Mouse (Mus musculus): ENCODE data around the gene Casp8.
"Not testable (repeated sequence)": the region's sequence is repeated elsewhere in the genome, so short reads cannot be mapped to it uniquely, and the experiment has no call there.

The Casp8 gene

DNA sequence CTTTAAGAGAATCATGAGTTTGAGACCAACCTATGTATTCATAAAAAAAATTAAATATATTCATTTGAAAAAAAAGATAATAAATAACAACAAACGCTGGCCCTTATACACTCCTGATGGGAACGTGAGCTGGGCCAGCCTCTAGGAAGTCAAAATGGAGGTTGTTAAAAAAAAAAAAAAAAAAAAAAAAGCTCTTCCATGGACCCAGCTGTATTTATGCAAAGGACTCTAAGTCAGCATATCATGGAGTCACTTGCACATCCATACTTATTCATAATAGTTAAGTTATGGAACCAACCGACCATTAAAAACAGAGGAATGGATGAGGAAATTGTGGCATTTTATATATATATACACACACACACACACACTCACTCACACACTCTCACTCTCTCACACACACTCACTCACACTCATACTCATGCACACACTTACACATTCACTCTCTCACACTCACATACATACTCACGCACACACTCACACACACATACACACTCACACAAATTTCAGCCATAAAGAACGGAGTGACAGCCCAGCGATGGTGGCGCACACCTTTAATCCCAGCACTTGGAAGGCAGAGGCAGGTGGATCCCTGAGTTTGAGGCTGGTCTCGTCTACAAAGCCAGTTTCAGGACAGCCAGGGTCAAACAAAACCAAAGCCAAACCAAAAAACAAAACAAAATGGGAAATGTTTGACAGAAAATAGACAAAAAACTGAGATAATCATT lies 6.5 kb downstream of the Casp8 start:
- DNase-seq = no peak

DNA sequence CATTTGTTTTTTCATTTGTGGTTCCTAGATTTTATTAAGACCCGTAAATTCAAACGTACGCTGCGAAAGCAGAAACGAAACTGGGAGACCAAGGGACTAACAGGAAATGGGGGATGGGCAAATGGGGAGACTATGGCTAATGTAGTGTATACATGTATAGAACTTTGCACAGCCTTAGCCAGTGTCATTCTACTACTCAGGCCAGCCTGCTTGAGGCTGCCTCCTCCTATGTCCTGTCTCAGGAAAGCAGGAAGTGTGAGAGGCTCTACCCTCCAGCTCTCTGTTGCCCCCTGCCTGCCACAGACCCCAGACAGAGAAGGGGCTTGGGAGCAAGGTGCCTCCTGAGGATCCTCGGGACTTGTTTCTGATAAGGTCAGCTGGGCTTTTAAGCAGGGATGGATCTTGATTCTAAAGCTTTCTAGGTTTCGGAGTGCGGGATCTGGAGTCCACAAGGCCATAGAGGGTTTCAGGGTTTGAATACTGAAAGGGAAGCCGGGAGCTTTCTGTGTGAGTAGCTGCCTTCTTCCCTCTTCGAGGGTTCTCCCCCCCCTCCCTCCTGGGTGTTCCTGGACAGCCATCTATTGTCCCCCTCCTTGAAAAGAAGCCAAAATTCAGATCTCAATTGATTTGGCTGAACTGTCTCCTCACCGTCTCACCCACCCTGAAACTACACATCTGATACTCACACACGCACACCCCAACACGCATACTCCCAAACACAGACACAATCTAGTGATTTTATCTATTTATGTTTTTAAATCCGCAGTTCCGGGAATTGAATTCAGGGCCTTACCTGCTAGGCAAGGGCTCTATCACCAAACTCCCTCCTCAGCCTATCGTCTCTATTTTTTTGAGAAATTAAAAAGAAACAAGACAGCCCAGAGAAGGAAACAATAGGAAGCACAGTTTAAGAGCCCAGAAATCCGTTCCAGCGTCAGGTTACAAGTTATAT lies 7.4 kb downstream of the Casp8 start:
- peak; percentile 42 for DNase-seq

DNA sequence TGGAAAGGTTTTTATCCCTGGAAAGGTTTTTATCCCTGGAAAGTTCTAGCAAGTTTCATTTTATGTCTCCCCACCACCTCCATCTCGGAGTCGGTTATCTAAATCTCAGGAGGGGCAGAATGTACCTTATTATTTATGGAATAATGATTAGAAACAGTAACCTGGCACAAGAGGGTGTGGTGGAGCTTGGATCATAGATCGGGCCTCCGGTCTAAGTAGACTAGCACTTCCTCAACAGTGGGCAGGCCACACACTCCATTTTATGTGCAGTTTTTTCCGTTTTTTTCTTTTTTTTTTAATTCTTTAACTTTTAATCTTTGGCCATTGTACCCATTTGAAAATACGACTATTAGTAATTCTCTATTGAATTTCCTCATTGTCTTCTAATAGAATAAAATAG lies 8.4 kb downstream of the Casp8 start:
- DNase-seq = no peak

DNA sequence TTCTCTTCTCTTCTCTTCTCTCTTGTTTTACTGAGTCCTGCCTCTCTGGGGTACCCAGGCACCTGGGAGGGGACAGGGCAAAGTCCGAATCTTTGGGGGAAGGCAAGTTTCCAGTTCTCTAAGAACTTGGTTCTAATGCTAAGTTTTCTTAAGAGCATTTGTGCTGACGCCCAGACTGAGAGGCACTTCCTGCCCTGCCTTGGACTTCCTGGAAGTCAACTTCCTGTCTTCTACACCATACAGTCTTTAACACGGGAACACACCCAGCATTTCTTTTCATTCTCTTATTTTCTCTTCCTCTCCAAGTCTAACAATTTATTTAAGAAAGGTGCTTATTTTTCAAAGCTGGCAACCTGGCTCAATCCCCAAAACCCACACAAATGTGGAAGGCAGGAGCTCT lies 11.5 kb downstream of the Casp8 start:
- no peak for DNase-seq

DNA sequence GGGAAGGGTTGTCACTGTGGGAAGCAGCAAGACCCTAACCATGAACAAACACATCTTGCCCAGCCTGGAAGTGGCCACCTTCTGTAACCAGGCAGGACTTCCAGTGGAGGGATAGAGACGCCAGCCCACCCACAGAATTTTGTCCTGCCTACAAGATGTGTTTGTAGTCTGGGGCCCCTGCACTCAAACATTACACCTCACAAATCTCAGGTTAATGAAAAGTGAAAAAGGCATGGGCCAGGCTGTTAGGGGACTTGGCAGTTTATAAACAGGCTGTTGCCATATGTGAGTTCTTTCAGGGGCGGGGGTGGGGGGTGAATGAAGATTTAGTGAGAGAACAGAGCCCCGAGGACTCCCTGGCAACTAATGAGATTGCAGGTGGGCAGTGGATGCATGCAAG lies 31.1 kb downstream of the Casp8 start:
- DNase-seq = no peak

DNA sequence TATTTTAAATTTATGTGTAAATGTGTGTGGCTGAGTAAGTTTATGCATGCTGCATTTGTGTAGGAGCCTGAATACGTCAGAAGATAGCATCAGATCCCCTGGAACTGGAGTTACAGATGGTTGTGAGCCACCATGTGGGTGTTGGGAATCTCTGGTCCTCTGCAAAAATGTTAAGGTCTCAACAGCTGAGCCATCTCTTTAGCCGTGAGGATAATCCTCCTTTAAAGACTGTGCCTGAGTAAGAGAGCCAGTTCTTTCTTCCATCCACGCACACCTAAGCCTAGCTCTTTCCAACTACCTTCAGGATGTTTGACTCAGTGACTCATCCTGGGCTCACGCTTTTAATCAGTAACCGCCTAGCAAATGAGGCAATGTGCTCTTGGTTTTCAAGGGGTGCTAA lies 35.6 kb downstream of the Casp8 start:
- no peak for DNase-seq

DNA sequence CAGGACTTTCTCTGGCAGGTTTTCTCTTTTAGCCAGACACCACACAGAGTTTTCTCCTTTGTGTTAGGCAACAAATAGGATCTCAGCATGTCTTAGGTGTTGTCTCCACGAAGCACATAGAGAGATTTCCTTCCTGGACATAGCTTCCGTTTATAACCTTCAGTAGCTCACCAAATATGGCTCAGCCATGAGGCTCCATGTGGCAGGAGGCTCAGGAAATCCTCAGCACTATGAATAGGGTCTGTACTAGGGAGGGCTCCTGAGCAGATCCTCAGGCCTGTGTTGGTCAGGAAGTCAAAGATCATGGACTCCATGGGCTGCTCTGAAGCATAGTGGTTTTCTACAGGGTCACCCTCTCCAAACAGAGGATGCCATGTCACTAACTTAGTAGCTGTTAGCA lies 37.0 kb downstream of the Casp8 start:
- no peak for DNase-seq

DNA sequence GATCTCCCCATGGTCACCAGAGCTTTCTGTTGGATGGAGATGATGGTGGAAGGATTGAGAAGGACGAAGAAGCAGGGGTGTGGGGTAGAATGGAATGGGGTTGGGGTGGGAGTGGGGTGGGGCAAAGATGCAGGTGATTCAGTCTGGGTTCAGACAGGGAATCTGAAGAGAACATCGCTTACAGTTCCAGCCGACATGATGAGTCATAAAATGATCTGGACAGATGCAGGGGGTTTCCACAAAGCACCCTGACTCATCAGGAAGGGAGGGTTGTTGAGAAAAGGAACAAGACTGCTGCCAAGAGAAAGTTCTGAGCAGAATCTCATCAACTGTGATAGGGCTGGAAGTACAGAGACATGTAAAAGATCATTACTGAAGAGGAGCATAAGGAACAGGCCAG lies 61.6 kb downstream of the Casp8 start:
- DNase-seq = not testable (repeated sequence)

DNA sequence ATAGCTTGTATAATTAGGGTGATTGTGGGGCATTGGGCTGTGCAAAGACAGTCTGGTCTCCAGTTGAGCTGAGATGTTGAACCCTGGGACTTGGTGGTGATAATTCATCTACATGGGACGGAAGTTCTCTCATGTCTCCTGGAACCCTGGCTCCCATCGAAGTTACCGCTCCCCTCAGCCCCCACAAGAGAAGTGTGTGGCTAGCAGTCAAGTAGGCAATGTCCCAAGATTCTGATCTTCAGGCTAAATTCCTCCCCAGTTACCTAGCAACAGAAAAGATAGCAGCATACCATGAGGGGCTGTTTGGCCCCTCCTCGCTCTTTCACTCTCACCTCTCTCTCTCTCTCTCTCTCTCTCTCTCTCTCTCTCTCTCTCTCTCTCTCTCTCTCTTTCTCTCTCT lies 64.0 kb downstream of the Casp8 start:
- DNase-seq = not testable (repeated sequence)

DNA sequence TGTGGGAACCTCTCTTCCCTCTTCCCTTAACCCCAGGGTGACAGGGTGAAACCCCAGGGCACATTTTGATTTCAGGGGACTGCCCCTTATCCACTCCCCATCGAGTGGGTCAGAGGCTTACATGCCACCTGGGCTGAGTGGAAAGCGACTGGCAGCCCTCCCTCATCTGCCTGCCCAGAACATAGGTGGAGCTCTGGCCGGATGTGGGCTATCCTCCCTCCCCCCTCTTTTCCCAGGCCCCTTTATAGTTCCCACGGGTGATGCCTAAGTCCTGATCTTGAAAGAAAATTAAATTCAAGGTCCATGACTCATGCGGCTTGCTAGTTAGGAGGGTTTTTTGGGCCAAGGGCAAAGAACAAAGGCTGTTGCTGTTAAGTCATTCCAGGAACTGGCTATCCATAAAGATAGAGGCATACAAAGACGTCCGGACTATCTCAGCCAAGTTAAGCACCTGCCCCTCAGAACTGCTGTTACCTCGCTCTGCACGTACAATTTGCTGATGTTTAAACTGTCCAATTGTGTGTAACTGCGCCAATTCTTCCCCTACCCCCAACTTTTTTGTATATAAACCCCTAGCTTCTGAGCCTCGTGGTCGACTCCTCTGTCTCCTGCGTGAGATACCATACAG lies 64.7 kb downstream of the Casp8 start:
- not testable (repeated sequence) for DNase-seq

DNA sequence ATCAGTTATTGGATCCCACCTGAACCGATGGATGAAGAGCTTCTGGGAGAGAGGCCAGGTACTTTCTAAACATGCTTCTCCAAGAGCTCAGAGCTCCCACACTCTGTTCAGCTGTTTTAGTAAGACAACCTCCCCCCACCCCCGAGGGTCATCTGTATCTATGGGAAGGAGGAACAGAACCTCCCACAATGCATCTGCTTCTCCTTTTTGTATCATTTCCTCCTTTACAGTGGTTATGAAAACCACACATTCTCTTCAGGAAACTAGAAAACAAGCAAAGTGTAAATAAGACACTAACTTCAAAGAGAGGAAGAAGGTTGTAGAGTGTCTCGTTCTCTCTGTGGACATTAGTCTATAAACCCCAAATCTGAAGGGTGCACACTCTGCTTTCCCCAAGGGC lies 65.4 kb downstream of the Casp8 start:
- not testable (repeated sequence) for DNase-seq

DNA sequence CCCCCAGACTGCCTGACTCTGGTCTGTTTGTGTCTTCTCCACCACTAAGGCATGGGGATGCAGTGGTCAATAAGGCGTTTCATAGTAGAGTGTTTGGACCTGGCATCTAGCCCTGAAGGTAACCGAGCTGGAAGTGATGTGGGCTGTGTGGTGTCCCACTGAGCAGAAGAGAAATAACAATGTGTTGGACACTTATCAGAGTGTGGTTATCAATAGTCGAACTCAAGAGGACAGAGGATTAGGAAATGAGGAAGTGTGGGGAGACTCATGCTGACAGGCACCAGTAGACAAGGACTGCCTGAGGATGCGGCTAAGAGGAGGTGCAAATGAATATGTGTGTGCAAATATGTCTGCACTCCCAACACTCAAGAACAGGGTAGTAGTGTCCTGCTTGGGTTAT lies 81.3 kb downstream of the Casp8 start:
- DNase-seq = not testable (repeated sequence)

DNA sequence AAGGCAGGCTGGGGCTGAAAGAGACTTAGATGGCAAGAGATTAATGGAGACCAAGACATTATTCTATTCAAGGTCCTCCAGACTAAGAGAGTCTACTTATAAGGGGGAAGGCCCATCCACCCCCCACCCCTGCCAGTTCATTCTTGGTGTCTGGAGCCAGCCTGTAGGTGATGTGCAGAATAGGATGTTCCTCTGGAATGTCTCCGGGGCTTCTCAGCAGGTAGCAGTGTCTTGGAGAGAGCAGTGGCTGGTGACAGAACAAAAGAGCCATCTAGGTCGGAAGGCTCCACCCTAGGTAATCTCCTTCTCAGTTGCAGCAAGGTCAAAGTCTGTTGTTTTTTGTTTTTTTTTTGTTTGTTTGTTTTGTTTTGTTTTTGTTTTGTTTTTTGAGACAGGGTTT lies 84.1 kb downstream of the Casp8 start:
- DNase-seq = not testable (repeated sequence)

DNA sequence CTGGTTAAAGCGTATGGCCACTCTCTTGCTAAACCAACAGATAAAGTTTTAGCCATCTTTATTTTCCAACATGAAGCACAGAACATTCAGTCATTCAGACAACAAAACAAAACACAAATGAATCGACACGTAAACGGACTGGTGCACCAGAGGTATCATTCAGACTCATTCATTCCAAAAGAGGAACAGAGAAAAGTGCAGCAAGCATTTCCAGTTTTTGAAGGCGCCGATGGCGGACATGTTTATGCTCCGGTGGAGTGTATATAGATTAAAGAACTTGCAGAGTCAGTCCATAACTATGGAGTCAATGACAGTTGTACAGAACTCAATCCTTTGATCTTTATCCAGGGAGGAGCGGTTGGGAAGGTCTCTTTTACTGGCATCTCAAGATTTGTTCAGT lies 88.1 kb downstream of the Casp8 start:
- not testable (repeated sequence) for DNase-seq

DNA sequence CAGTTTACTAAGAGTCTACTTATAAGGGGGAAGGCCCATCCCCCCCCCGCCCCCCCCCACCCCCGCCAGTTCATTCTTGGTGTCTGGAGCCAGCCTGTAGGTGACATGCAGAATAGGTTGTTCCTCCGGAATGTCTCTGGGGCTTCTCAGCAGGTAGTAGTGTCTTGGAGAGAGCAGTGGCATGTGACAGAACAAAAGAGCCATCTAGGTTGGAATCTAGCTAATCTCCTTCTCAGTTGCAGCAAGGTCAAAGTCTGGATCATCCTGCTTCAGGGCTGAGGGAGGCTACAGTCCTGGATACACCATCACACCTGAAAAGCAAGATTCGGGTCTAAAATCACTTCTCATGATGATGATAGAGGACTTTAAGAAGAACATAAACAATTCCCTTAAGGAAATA lies 90.5 kb downstream of the Casp8 start:
- no peak for DNase-seq

DNA sequence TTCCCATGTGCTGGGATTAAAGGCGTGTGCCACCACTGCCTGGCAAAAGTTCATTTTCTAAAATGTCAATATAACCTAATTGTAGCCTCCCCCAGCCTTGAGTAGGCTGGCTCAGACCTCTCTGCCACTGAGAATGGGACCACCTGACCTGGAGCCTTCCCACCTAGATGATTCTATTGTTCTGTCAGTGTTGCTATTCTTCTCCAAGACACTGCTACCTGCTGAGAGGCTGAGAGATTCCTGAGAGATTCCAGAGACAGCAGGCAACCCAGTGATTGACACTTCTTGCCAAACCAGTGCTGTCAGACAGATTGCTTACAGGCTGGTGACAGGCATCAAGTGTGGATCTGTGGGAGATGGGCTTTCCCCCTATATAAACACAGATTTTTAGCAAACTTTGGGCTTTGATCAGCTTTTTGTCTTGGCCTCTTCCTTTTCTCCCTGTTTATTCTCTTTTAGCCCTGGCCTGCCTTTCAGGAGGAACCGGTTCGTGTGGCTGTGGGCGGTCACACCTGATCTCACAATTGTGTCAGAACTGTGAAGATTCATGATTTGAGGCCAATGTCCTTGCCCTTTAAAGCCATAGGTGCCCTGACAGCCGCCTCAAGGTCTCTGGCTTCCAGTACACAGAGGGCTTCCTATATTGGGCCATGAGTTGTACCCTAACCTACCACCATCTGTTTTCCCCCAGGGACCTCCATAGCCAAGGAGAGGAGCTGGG lies 94.8 kb downstream of the Casp8 start:
- no peak for DNase-seq

DNA sequence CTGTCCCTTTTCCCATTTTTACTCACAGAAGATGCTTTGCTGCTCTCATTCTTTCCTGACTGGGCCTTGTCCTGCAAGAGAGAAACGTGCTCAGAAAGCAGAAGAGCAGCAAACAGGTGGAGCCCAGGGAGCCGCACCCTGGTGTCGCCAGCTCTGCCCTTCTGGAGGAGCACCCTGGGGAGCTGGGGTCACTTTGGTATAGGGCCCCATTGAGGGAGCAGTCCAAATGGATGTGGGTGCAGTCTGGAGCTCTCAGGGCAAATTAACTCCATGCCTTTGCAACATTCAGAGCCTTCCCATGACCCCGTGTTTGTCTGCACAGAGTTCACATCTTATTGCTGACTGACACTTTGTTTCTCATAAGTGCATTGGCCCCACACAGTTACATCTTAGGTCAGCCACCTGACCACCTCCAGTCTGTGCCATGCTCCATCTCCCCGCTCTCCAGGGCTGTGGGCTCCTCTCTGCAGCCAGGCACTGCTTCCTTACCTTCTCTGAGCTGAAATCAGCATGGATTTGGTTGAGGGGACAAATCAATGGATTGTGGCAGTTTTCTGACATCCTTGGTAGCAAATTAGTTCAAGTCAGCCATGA lies 95.6 kb downstream of the Casp8 start:
- DNase-seq = not testable (repeated sequence)

DNA sequence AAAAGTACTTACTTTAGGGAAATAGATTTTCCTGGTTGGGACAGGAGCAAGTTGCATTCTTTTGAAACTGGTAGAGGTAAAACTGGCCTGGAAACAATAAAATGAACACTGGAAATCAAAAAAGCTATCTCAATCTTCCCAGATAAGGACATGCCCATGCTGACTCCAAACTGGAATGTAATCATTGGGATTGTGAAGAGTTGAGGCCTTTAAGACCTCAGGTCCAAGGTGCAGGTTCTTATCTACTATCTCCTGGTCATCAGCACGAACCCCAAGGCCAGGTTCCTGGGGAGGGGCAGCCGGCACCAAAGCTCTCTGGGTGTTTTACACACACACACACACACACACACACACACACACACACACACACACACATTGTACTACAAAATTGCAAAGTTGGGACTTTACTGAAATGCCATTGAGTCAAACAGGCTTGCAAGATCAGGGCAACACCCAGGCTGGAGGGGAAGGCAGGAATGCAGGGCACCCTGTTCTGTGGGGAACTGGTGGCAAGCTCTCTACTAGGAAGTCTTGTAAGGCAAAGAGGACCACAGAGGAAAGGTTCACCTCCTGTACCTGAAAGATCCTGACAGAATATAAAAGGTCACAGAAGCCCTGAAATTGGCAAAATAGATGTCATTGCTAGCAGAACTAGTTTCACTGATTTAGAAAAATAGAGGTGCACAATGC lies 96.5 kb downstream of the Casp8 start:
- not testable (repeated sequence) for DNase-seq

DNA sequence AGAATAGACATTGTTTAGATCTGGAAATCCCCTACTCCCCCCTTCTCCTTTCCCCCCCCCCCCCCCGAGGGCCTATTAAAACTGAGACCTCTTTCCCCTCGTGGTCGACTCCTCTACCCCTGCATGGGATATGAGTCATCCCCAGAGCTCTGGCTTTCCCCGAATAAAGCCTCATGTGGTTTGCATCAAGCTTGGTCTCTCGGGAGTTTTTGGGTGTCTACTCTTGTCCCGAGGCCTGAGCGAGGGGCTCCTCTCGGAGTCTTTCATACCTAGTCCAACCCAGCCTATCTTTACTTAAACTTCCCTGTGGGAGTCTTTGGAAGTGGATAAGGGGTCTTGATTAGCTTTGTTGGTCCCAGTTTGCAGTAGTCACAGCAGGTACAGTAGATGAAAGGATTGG lies 97.2 kb downstream of the Casp8 start:
- DNase-seq = not testable (repeated sequence)

Data from liver (tissue).